Mouse (Mus musculus): Measurements from ENCODE around the gene Spop. TPM values are rescaled to one million over a fixed set of nuclear protein-coding genes. Genes with fewer than 3 reads are reported as not detected.

Spop gene
- polyA plus RNA-seq, 1 experiment = 124 TPM

DNA sequence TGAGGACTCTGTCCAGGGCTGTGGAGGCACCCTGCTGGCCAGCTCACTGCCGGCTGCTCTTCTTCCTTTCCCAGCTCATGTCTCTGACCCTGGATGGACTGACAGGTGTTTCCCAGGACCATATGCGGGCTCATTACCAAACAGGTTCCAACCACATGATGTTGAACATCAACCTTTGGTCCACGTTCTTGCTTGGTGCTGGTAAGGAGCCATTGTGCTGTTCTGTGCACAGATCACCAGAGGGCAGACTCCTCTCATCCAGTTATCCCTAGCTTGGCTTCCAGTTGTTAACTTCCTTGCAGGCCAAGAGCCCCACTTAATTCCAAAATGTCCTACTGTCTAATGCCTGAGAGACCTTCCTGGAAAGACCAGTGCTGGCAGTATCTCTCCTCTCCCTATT, 24.9 kb upstream of the Spop start:
- Histone ChIP-seq H3K4me1 (ENCODE audit: control insufficient read depth, insufficient read depth, low read length) (peaks cover 4% of the 10 kb centered on the region; the same call in 1 of the 2 replicates), H3K27ac (ENCODE audit: insufficient read depth, low read depth, low read length) (no peak overlapping the region), H3K4me3 (ENCODE audit: insufficient read depth, low read length) (no peak overlapping the region)
- TF ChIP-seq CTCF (IDR thresholded peaks at IDR 0.05; ENCODE audit: low read depth, low read length) (no peak), POLR2A (IDR thresholded peaks at IDR 0.05; ENCODE audit: borderline replicate concordance, low read depth, low read length) (no peak)

DNA sequence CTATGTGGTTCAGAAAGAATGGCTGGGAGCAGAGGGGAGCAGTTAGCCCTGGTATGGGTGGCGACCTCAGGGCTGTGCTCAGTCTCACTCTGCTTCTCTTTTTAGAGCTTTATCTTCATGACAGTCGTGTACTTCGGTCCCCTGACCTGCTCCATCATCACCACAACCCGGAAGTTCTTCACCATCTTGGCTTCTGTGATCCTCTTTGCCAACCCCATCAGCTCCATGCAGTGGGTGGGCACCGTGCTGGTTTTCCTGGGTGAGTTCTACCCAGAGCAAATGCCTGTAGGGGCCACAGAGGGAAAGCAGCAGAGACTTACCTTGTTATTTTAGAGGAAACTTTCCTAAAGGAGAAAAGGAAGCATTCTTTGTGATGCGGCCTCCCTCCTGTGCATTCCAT, 23.5 kb upstream of the Spop start:
- no peak overlapping the region for H3K27ac ChIP-seq (ENCODE audit: insufficient read depth, low read depth, low read length)
- no peak overlapping the region for H3K4me3 ChIP-seq (ENCODE audit: insufficient read depth, low read length)
- H3K4me1 ChIP-seq (ENCODE audit: control insufficient read depth, insufficient read depth, low read length) = peaks cover 4% of the 10 kb centered on the region; the same call in 1 of the 2 replicates
- TF ChIP-seq CTCF (IDR thresholded peaks at IDR 0.05; ENCODE audit: low read depth, low read length) = no peak
- no peak for TF ChIP-seq POLR2A (IDR thresholded peaks at IDR 0.05; ENCODE audit: borderline replicate concordance, low read depth, low read length)

DNA sequence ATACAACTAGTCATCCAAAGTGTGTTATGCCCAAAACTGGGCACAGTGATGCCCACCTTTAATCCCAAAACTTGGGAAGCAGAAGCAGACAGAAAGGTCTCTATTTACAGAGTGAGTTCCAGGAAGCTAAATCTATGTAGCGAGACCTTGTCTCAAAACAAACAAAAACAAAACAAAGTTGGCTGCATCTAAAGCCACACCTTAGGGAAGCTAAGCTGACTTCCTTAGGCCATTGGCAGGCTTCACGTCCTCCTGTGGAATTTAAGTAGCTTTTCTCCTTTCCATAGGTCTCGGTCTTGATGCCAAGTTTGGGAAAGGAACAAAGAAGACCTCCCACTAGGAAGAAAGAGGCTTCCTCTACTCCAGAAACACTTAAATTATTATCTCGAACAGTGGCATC, 22.7 kb upstream of the Spop start:
- Histone ChIP-seq H3K4me3 (ENCODE audit: insufficient read depth, low read length) (no peak overlapping the region), H3K27ac (ENCODE audit: insufficient read depth, low read depth, low read length) (no peak overlapping the region), H3K4me1 (ENCODE audit: control insufficient read depth, insufficient read depth, low read length) (peaks cover 1% of the 10 kb centered on the region; the same call in 1 of the 2 replicates)
- TF ChIP-seq CTCF (IDR thresholded peaks at IDR 0.05; ENCODE audit: low read depth, low read length) = no peak
- no peak for TF ChIP-seq POLR2A (IDR thresholded peaks at IDR 0.05; ENCODE audit: borderline replicate concordance, low read depth, low read length)

GRCm38 (mm10) chr11:95391743-95392142, 22.1 kb upstream of the Spop start:
- Histone ChIP-seq H3K27ac (ENCODE audit: insufficient read depth, low read depth, low read length) (no peak overlapping the region), H3K4me3 (ENCODE audit: insufficient read depth, low read length) (no peak overlapping the region), H3K4me1 (ENCODE audit: control insufficient read depth, insufficient read depth, low read length) (no peaks in the 10 kb centered on the region)
- TF ChIP-seq POLR2A (IDR thresholded peaks at IDR 0.05; ENCODE audit: borderline replicate concordance, low read depth, low read length) (no peak), CTCF (IDR thresholded peaks at IDR 0.05; ENCODE audit: low read depth, low read length) (no peak)

- no peak overlapping the region for H3K4me3 ChIP-seq (ENCODE audit: insufficient read depth, low read length)
- TF ChIP-seq CTCF (IDR thresholded peaks at IDR 0.05; ENCODE audit: low read depth, low read length) (no peak), POLR2A (IDR thresholded peaks at IDR 0.05; ENCODE audit: borderline replicate concordance, low read depth, low read length) (no peak)
- H3K27ac ChIP-seq (ENCODE audit: insufficient read depth, low read depth, low read length) = no peak overlapping the region
- H3K4me1 ChIP-seq (ENCODE audit: control insufficient read depth, insufficient read depth, low read length) = no peaks in the 10 kb centered on the region
Measured at GRCm38 (mm10) chr11:95392223-95392667, 21.6 kb upstream of the Spop start.

DNA sequence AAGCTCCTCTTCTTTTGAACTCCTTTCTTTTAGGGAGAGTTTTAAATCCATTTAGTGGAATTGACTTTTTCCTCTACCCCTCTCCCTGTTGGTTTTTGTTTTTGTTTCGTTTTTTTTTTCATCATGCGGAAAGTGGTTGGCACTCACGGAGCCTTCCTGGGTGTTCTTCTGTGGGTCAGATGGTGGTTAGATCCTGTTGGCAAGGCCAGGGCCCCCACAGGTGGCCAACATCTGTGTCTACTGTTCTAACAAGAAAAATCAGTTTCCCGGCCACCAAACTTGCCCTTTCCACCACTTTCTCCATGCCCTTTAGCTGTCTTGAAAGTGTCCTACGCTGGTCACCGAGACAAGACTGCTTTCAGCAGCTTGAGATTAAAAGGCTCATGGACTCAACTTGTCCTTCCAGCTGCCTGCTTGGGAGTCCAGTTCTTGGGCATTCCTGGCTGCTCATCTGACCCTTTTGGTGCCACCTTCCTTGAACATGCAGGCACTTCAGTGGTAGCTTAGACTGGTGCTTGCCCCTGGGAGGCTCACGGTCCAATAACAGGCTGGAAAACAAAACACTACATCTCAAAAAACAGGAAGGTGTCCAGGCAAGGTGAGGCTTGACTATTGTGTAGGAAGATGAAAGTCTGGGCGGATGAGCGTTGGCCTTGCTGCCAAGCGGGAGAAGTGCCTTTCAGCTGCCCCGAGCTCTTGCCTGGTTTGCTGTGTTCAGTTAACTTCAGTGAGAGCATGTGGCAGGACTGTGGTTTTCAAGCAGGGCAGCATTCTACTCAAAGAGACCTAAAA, 21.0 kb upstream of the Spop start:
- Histone ChIP-seq H3K4me1 (ENCODE audit: control insufficient read depth, insufficient read depth, low read length) (no peaks in the 10 kb centered on the region), H3K4me3 (ENCODE audit: insufficient read depth, low read length) (no peak overlapping the region), H3K27ac (ENCODE audit: insufficient read depth, low read depth, low read length) (no peak overlapping the region)
- TF ChIP-seq POLR2A (IDR thresholded peaks at IDR 0.05; ENCODE audit: borderline replicate concordance, low read depth, low read length) = no peak
- TF ChIP-seq CTCF (IDR thresholded peaks at IDR 0.05; ENCODE audit: low read depth, low read length) = no peak

DNA sequence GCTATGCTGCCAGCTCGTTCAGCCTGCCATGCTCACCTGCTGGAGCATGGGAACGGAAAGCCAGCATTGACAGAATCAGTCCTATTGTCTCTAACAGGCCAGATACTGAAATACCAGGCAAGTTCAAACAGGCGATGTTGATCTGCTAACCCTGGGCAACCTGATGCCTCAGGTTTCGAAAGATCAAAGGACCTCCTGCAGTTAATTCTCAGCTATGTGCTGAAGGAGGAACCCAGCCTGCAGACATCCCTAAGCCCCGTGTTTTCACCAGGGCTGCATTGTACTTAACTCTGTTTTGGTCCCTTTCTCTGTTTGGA, 20.4 kb upstream of the Spop start:
- Histone ChIP-seq H3K4me3 (ENCODE audit: insufficient read depth, low read length) (no peak overlapping the region), H3K4me1 (ENCODE audit: control insufficient read depth, insufficient read depth, low read length) (no peaks in the 10 kb centered on the region), H3K27ac (ENCODE audit: insufficient read depth, low read depth, low read length) (no peak overlapping the region)
- TF ChIP-seq POLR2A (IDR thresholded peaks at IDR 0.05; ENCODE audit: borderline replicate concordance, low read depth, low read length) (no peak), CTCF (IDR thresholded peaks at IDR 0.05; ENCODE audit: low read depth, low read length) (no peak)

DNA sequence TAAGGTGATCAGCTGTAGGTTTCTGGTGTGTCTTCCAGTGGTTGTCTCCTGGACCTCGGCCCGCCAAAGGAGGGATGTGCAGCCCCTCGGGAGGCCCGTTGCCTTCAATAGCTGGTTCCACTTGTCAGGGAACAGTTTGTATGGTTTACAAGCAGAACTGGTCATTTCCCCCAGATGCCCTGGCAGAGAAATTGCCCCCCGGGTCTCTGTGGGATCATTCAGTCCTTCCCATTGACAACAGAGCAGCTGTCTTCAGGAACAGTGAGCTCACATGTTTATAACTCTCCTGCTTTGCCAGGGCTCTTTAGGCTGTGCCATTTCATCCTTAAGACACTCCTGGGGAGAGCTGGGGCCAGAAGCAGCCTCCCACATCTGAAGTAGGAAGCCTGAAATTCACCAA, 19.8 kb upstream of the Spop start:
- Histone ChIP-seq H3K4me1 (ENCODE audit: control insufficient read depth, insufficient read depth, low read length) (no peaks in the 10 kb centered on the region), H3K4me3 (ENCODE audit: insufficient read depth, low read length) (no peak overlapping the region), H3K27ac (ENCODE audit: insufficient read depth, low read depth, low read length) (no peak overlapping the region)
- TF ChIP-seq POLR2A (IDR thresholded peaks at IDR 0.05; ENCODE audit: borderline replicate concordance, low read depth, low read length) (no peak), CTCF (IDR thresholded peaks at IDR 0.05; ENCODE audit: low read depth, low read length) (no peak)

- no peak overlapping the region for H3K27ac ChIP-seq (ENCODE audit: insufficient read depth, low read depth, low read length)
- TF ChIP-seq POLR2A (IDR thresholded peaks at IDR 0.05; ENCODE audit: borderline replicate concordance, low read depth, low read length) (no peak), CTCF (IDR thresholded peaks at IDR 0.05; ENCODE audit: low read depth, low read length) (no peak)
Measured at GRCm38 (mm10) chr11:95396548-95396947, 17.3 kb upstream of the Spop start.

More at GRCm38 (mm10) chr11:95396548-95396947, 17.3 kb upstream of the Spop start:
- no peaks in the 10 kb centered on the region for H3K4me1 ChIP-seq (ENCODE audit: control insufficient read depth, insufficient read depth, low read length)
- no peak overlapping the region for H3K4me3 ChIP-seq (ENCODE audit: insufficient read depth, low read length)

Data from bone marrow macrophage, adult 2 months (primary cell).